Mouse (Mus musculus) megakaryocyte progenitor cell, adult 5-6 weeks (primary cell): ENCODE measurements around the gene Tfap2c. TPM values are rescaled to one million over a fixed set of nuclear protein-coding genes. Genes with fewer than 3 reads are reported as not detected.

Experiments used
- ATAC-seq: replicated peaks from 2 replicates; pipeline ENCODE4 v1.8.0; 2016; ENCODE audit warnings: mild to moderate bottlenecking, moderate TSS enrichment, inconsistent platforms; ENCODE audit not compliant: poor library complexity
- total RNA-seq, 2 experiments: library from RNA; stranded (forward) in 1 of 2; stranded (reverse) in 1 of 2; fragments of 157-497, 149-512 nt in 1 of 2; fragments of 200-1000 nt in 1 of 2; gene quantifications; 2 replicates each; pipeline versions ENCODE4 v1.2.3 to v1.2.4; 2015 to 2017

The Tfap2c gene
- total RNA-seq, 2 experiments from 2014 or later = not detected

DNA sequence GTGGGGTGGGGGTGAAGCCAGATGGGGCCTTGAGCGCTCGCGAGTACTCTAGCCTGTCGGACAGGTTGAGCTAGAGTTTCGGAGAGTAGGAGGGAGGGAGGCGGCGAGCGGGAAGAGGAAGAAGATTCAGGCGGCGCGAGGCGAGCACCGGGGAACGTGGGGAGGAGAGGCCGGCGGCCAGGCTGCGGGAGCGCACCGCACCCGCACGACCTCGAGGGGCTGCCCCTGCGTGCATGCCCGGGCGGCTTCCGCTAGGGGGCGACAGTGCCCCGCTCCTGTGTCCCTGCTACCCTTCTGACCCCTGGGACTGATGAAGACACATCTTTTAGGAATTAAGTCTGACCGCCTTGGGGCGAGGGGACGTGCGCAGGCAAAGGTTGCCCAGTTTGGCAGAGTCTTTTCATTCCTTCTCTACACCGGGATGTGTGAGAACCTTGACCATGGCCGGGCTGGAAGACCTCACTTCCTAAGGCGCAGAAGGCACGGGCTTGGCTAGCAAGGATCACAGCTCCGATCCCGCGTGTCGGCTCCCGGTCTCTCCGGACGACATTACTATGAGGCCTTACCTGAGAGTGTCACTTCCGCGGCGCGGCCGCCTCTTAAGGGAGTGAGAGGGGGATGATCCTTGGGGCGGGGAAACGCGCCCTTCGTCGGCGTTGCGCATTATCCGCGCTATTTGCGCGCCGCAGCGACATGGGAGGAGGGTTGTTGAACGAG is 1.1 kb downstream of the Tfap2c start:
- ATAC-seq = peak; percentile 67

DNA sequence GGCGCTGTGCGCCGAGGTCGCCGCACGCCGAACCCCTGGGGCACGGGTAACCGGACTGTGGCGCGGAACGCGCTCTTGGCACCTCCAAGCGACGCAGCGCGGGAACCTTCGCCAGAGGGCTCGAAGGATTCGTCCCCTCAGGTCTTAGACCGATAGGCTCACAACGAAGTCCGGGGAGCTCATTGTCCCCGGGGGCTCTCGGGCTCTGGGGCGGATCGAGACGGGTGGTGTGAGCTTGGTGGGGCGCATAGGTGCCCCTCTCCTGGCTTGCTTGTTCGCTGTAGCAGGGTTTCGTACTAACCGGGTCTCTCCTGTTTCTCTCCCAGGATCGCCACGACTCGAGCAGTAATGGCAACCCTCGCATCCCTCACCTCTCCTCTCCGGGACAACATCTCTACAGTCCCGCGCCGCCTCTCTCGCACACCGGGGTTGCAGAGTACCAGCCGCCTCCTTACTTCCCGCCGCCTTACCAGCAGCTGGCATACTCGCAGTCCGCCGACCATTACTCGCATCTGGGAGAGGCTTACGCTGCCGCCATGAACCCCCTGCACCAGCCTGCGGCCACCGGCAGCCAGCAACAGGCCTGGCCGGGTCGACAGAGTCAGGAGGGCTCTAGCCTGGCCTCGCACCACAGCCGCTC is 1.8 kb downstream of the Tfap2c start:
- no peak for ATAC-seq

DNA sequence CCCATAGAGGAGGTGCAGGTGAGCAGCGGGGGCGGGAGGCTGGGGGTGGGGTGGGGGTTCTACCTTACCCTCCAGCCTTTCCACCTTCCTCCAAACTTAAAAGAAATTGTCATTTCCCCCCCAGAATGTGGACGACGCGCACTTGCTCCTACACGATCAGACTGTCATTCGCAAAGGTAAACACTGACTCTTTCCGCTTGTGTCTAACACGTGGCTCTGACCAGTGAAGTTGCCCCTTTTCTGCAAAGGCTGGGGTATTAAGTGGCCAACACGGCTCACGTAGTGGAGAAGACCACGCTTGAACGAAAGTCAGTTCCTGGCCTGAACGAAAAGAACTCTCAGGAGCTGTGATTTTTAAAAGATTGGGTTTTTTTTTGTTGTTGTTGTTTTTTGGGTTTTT is 2.5 kb downstream of the Tfap2c start:
- no peak for ATAC-seq

DNA sequence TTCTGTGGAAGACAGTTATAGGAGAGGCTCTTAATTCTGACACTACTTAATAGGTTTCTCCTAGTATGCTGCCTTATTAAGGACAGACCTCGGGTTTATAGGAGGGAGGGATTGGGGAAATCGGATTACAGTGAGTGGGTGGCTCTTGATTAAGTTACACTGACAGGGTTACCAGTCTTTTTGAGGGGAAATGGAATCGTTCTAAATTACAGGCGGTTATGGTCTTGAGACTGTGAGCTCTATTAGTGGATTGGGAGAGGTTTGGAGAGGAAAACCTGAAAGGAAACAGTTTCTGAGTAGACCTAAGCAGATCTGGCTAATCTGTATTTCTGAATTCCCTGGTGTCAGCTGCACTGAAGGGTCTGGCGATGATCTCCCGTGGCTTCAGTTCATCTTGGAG is 3.3 kb downstream of the Tfap2c start:
- no peak for ATAC-seq

DNA sequence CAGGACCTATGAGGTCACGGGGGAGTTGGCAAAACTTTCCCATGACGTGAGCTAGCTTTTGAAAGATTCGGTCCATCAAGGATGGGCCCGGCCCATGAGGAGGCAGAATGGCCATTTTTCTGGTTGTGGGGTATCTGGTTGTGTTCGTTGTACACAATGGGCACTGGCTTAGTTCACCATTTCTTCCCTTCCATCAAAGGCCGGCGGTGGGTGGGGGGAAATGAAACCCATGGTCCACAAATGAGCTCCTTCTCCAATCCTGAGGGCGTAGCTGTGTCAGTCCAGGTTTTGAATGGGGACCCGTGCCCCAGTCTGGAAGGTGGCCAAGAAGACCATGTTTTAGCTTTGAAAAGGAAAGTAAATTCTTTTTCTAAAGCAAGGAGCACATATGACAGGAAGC is 4.8 kb downstream of the Tfap2c start:
- no peak for ATAC-seq

DNA sequence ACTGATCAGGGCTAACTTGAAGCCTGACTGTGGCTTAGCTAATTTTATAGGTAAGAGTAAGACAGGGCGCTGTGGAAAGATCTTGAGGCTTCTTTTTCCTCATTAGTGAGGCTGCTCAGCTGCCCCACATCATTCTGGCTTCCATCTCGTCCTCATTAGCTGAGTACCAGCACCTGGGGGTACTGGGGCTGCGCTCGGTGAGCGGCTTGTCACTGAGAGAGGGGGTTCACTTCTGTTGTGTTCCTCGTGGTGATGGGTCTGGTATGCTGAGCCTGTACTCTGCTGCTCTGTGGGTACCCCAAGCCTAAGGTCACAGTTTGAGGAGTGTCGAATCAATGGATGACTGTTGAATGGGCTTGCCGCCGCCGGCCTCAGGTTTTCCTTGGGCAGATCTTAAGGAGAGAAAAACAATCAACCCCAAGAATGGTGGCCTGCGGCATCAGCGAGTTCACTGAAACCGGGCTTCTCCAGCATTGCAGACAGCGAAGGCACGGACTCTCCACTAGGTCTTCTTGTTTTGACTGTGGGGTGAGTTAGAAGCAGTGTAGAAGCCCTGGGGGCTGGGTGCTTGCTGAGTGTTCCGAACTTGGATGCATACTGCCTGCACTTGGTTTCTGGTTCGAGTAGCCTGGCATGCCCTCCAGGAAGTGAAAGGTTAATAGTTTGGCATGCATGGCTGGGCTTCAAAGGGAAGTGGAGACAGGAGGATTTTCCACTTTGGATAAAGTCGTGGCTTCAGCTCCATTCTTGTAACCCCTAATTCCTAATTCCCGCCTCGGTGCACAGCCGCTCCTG is 9.5 kb downstream of the Tfap2c start:
- ATAC-seq = no peak

DNA sequence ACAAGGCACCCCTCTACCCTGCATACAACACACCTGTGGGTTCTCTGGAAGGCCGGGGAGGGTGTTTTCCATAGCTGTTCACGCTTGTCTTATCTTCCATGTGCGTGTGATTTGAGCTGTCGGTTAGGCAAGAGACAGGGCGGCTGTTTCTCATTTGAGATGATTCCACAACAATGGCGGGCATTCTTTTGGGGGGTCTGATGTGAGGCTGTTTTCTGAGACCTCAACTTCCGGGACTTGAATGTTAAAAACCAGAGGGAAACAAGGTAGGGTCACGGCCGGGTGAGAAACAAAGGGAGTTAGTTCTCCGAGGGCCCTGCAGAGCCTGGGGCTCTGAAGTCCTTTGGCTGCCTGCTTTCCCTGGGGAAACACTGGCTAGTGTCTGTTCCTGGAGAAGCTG is 11.6 kb downstream of the Tfap2c start:
- ATAC-seq = no peak

DNA sequence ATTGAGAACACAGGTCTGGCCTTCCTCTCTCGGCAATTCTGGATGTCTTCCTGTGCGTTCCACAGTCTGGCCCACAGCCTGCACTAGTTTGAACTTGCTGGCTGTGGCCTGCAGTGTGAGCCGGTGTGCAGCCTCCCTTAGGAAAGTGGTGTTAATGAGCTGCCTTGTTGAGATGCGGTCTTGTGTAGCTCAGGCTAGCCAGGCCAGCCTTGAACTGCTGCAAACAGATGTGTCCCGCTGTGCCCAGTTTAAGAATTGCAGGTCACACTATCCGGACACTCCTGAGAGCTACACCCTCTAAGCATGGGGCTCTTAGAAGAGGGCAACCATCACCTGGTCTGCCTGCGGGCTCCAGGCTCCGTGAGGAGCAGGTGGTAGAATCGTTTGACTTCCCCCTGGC is 18.4 kb downstream of the Tfap2c start:
- ATAC-seq = no peak

DNA sequence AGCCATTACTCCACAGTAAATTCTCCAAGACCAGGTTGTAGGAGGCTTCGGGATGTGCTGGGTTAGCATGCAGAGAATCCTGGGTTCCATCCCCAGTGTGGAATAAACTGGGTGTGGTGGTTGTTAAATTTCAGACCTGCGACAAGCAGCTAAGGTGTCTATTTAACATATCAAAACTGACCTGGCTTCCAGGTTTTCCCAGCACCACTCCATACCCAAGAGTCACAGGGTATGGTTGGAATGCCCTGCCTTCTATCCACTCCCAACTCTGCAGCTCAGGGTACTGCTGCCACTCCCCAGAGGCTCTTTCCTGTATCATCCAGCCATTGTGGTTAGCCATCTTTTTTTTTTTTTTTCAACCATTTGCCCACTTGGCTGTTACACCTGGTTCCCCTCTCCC is 19.1 kb downstream of the Tfap2c start:
- ATAC-seq = no peak

DNA sequence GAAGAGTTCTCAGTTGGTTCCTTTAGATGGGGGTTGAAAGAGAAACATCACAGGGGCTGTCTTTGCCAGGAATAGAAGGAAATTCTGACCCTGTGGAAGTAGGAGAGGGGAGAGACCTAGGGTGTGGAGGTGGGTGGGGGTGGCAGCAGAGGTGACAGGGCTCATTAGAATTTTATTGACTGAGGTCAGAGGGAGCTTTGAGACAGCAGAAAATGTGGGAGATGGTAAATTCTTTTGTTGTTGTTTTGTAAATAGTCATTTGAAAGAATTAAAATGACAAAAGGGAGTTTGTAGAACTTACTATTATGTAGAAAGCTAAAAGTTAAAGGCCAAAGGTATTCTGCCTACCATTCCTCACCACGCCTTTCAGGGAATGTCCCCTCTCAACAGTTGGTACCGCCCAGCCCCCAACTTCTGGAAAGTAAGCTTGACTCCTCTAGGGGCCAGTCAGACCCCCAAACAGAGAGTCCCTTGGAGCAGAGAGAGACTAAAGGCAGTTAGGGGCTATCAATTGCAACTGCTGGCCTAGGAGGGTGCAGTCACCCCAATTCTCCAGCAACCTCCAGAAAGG is 27.9 kb downstream of the Tfap2c start:
- no peak for ATAC-seq

DNA sequence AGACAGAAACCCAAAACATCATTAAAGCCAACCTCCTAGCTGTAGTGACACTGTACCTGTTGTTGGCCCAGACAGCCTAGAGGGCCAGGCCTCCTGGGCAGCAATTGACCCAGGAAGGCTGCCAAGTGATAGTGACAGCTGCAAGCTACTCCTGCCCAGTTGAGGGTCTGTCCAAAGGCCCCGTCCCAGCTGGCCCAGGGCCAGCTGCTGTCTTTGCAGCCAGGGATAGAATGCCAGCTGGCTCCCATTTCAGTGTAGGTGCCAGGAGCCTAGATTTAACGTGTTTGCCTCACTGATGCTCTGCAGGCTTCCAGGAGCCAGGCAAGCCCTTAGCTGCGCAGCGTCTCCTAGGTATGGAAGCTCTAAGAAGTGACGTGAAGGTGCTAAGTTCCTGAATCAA is 29.8 kb downstream of the Tfap2c start:
- ATAC-seq = no peak

DNA sequence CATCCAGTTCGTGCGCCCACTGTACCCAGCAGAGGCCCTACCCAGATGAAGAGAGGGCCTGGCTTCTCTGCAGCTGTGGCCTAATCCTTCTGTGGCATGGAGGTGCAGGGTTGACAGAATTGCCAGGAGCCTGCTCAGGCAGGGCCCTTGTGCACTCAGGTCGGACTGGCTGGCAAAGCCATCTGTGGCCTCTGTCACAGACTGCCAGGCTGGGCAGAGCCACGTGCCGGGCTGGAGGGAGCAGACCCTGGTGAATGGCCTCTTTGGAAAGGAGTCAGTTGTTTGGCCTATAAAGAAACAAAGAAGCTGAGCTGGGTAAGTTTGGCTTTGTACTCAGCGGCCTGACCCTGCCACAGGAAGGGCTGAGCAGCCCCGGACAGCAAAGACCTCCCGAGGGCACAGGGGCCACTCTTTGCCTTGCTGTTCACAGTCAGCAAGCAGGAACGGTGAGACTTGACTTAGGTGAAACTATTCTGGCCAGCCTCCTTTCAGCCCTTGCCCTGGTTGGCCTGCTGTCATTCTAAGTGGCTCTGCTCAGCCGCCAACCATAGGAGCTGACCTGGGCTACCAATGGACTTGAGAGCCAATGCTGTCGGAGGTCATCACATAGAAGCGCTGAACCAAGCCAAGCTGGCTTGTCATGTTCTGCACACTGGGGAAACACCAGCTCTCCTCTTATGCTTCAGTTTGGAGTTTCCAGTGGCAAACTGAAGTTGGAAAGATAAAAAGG is 31.3 kb downstream of the Tfap2c start:
- no peak for ATAC-seq

DNA sequence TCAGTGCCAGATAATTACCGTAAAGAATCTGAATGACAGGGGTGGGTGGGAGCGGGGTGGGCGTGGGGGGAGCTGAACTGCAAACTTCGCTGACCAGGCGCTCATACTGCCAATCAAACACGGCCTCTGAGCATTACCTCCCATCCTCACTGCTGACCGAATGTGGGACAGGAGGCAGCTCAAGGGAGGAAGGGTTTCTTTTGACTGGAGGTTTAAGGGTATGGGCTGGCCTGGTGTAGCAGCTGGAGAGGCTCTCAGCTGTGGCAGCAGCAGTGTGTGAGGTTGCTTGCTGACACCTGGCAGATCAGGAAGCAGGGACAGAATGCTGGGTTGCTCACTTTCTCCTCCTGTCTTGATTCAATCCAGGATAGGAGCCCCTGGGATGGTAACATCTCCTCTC is 33.9 kb downstream of the Tfap2c start:
- ATAC-seq = no peak

DNA sequence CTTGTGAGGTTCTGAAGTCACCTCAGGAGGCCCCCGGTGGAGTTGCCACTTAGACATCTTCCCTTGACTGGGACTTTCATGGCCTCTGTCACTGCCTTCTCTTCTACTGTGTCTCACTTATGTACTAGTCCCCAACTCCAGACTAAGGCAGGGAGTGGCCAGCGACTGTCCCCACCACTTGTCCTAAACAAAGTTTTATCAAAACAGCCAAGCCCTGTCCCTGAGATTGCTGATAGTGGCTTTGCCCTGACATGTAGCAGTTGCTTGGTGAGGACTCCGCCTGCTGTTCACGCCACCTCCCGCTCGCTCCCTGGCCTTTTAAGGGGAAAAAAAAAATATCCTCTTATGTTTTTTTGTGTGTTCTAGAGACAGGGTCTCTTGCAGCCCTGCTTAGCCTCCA is 35.9 kb downstream of the Tfap2c start:
- ATAC-seq = no peak

DNA sequence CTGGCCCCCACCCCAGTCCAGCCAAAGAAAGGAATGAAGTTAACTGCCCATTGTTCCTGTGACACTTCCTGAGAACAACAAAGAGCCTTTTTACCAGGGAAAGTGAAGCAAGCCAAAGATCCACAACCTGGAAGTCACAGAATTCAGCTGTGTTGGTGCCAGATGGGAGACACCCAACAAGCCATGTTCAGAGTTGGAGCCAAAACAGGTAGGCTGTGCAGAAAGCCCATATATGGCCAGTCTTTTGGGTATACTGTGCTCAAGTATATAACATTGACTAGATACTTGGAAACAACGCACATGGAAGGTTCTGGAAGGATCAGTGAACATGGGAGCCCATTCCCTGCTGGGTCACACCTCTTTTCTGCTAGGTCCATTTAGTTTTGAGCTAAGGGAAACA is 39.7 kb downstream of the Tfap2c start:
- no peak for ATAC-seq

DNA sequence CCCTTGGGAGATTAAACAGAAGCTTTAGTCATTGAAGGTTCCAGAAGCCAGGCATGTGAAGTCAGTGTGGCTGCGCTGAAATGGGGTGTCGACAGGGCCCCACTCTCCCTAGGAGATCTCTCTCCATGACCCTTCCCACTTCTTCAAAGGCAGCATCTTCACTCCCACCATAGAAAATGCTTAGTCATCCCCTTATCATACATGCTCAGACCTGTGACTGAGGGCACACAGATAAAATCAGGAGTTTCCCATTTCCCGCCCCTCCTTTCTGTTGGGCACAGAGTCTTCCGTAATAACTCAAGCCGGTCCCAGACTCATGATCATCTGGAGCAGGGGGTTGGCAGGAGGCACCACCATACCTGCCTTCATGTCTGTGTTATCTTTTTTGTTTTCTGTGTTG is 41.4 kb downstream of the Tfap2c start:
- no peak for ATAC-seq

DNA sequence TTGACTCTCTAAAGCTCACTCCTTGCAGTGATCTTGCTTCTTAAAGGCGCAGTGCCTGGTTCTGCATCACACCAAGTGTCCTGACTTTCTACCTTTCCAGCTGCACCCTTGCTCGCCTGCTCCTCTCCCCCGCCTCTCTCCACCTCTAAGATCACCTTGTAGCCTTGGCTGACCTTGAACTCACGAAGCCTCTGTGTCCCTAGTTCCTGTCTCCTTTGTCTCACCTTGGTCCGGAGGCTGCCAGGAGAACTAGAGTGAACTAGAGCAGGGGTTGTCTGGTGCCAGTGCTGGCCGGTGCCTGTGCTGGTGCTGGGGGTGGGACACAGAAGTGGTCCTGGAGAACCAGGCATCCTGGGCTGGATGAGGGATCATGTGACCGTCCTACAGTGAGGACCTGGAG is 44.9 kb downstream of the Tfap2c start:
- ATAC-seq = no peak

DNA sequence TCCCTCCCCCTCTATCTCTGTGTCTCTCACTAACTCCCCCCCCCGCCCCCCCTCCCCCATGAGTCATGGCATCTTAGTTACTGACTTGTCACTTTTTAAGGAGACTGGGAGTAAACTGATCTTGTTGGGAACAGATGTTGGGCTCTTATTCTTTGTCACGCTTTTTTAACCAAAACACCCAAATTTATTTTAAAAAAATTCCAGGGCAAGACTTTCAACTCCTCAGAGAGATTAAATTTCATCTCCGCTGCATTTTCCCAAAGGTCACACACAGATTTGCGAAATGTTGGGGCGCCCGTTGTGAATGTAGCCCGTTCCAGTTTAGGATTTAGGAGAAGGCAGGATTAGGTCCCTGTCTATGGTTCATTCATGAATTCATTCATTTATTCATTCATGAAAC is 47.7 kb downstream of the Tfap2c start:
- ATAC-seq = no peak

DNA sequence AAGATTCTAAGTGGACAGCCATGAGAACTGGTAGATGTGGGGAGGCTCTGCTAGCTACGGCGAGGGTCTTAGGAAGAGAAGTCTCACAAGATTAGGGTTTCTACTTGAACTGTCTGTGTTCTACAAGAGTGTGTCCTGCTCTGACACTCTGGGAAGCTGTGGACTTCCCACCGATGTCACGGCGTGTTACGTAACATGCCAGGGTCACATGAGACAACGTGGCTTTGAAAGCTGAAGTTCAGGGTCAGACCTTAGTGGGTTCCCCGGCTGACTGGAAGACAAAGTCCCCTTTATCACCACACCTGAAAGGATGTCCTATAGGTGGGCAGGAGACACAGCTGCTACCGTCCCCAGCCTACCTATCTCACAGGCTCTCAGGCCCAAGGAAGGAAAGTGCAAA is 48.5 kb downstream of the Tfap2c start:
- ATAC-seq = no peak

DNA sequence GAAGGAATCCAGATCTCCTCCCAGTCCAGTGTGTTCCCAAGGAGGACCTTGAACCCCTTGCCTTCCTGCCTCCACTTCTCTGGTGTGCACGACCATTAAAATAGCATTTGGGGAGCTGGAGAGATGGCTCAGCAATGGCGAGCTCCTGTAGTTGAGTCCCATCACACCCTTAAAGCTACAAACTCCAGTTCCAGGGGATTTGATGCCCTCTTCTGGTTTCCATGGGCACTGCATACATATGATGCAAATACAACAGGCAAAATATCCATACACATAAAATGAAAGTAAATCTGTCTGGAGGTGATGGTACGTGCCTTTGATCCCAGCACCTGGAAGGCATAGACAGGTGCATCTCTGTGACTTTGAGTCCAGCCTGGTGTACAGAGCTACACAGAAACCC is 55.2 kb downstream of the Tfap2c start:
- no peak for ATAC-seq

DNA sequence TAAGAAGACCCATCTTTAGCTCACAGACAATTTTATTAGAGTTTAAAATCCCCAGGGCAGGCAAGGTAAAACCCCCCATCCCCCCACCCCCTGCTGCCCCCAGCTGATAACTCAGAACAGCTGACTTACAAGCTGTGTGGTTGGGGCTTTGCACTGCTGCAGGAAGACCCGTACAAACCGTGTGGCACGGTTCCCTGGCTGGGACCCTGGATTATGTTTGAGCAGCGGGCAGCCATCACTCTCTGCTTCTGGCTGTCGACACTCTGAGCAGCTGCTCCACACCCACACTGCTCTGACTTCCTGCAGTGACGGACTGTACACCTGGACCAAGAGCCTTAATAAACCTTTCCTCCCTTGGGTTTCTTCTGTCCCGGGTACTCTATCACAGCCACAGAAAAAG is 56.2 kb downstream of the Tfap2c start:
- no peak for ATAC-seq
